Mouse (Mus musculus): Measurements from ENCODE around the gene Gm5447.

- TF ChIP-seq CTCF (IDR thresholded peaks at IDR 0.05; ENCODE audit: control insufficient read depth, insufficient read depth, insufficient read length) (no peak), CEBPB (IDR thresholded peaks at IDR 0.05; ENCODE audit: low read depth) (no peak), MYOG (IDR thresholded peaks at IDR 0.05; ENCODE audit: control insufficient read depth, extremely low read depth, insufficient read length) (no peak), MAX (IDR thresholded peaks at IDR 0.05) (no peak), USF1 (IDR thresholded peaks at IDR 0.05; ENCODE audit: low read depth) (no peak), MYOD1 (IDR thresholded peaks at IDR 0.05; ENCODE audit: control insufficient read depth, insufficient read length, low read depth) (no peak)
These were observed 12.1 kb upstream of the Gm5447 start for GRCm38 (mm10) chr13:30961932-30962331.

Data from C2C12 (cell line).